Mouse (Mus musculus): ENCODE results near the gene Agk. TPM values are rescaled to one million over a fixed set of nuclear protein-coding genes. Genes with fewer than 3 reads are reported as not detected.

Gene Agk
- total and polyA plus RNA-seq, 2 experiments from 2014 or later, result 13.4 to 30.0 TPM

DNA sequence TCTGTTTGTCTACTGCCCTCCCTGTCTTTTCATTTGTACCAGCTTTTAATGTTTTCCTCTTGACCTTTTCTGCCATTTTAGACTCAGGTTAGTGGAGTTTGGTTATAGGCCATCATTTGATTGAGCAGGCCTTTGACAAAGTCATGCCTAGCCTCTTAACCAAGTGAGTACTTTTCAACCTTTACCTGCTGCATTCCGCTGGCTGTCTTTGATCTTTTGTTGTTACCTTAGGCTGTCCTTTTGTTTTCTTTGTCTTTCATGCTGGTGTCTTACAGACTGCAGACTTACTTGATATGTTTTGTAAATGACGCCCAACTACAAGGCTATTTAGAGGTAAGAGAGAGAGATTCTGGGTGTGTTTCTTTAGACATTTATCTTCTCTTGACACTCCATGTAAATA lies 8.5 kb downstream of the Agk start:
- no peak overlapping the region for H3K4me3 ChIP-seq (ENCODE audit: low read depth, low read length)
- DNase-seq (ENCODE audit: low spot score), result no peak
- H3K4me1 ChIP-seq (ENCODE audit: control insufficient read depth, insufficient read depth), result no peaks in the 10 kb centered on the region
- WGBS, result 85% methylated on average over 2 of the region's 2 CpGs
- no peak overlapping the region for H3K4me2 ChIP-seq (ENCODE audit: low read depth, low read length)
- no peaks in the 10 kb centered on the region for H3K9me3 ChIP-seq (replicated peaks; ENCODE audit: control insufficient read depth, low read length)
- no peaks in the 10 kb centered on the region for H3K27me3 ChIP-seq (ENCODE audit: control insufficient read depth, insufficient read depth, low read length)
- no peak overlapping the region for H3K27ac ChIP-seq (ENCODE audit: low read depth)
- TF ChIP-seq EP300 (IDR thresholded peaks at IDR 0.05; ENCODE audit: low read depth) (no peak), CTCF (IDR thresholded peaks at IDR 0.05; ENCODE audit: low read depth) (no peak)
- no peak overlapping the region for H3K9ac ChIP-seq (replicated peaks; ENCODE audit: low read depth, low read length)
- ATAC-seq (ENCODE audit: insufficient read depth, low read depth), result no peak
- H3K36me3 ChIP-seq (replicated peaks; ENCODE audit: control insufficient read depth, insufficient read depth, low read length), result peaks cover 37% of the 10 kb centered on the region

- TF ChIP-seq EP300 (IDR thresholded peaks at IDR 0.05; ENCODE audit: low read depth), result no peak
- TF ChIP-seq CTCF (IDR thresholded peaks at IDR 0.05; ENCODE audit: low read depth), result no peak
- H3K36me3 ChIP-seq (replicated peaks; ENCODE audit: control insufficient read depth, insufficient read depth, low read length), result peaks cover 33% of the 10 kb centered on the region
- H3K4me2 ChIP-seq (ENCODE audit: low read depth, low read length), result no peak overlapping the region
Observed at GRCm38 (mm10) chr6:40336735-40337731, 12.1 kb downstream of the Agk start.

GRCm38 (mm10) chr6:40346959-40347771 lies 22.2 kb downstream of the Agk start:
- Histone ChIP-seq H3K4me2 (ENCODE audit: low read depth, low read length) (no peak overlapping the region), H3K4me3 (ENCODE audit: low read depth, low read length) (no peak overlapping the region), H3K36me3 (replicated peaks; ENCODE audit: control insufficient read depth, insufficient read depth, low read length) (peaks cover 9% of the 10 kb centered on the region; the same call in 1 of the 2 replicates), H3K27ac (ENCODE audit: low read depth) (no peak overlapping the region), H3K9me3 (replicated peaks; ENCODE audit: control insufficient read depth, low read length) (no peaks in the 10 kb centered on the region), H3K4me1 (ENCODE audit: control insufficient read depth, insufficient read depth) (no peaks in the 10 kb centered on the region), H3K27me3 (ENCODE audit: control insufficient read depth, insufficient read depth, low read length) (no peaks in the 10 kb centered on the region), H3K9ac (replicated peaks; ENCODE audit: low read depth, low read length) (no peak overlapping the region)
- no peak for TF ChIP-seq EP300 (IDR thresholded peaks at IDR 0.05; ENCODE audit: low read depth)
- no peak for TF ChIP-seq CTCF (IDR thresholded peaks at IDR 0.05; ENCODE audit: low read depth)
- 47% methylated on average over 10 of the region's 10 CpGs for WGBS
- ATAC-seq (ENCODE audit: insufficient read depth, low read depth) (no peak), DNase-seq (ENCODE audit: low spot score) (peak; percentile 11)

More at GRCm38 (mm10) chr6:40336735-40337731, 12.1 kb downstream of the Agk start:
- DNase-seq (ENCODE audit: low spot score), result no peak
- H3K4me3 ChIP-seq (ENCODE audit: low read depth, low read length), result no peak overlapping the region
- no peak for ATAC-seq (ENCODE audit: insufficient read depth, low read depth)
- no peaks in the 10 kb centered on the region for H3K4me1 ChIP-seq (ENCODE audit: control insufficient read depth, insufficient read depth)
- H3K27ac ChIP-seq (ENCODE audit: low read depth), result no peak overlapping the region
- H3K27me3 ChIP-seq (ENCODE audit: control insufficient read depth, insufficient read depth, low read length), result no peaks in the 10 kb centered on the region
- no peaks in the 10 kb centered on the region for H3K9me3 ChIP-seq (replicated peaks; ENCODE audit: control insufficient read depth, low read length)
- 81% methylated on average over 6 of the region's 6 CpGs for WGBS
- H3K9ac ChIP-seq (replicated peaks; ENCODE audit: low read depth, low read length), result no peak overlapping the region

DNA sequence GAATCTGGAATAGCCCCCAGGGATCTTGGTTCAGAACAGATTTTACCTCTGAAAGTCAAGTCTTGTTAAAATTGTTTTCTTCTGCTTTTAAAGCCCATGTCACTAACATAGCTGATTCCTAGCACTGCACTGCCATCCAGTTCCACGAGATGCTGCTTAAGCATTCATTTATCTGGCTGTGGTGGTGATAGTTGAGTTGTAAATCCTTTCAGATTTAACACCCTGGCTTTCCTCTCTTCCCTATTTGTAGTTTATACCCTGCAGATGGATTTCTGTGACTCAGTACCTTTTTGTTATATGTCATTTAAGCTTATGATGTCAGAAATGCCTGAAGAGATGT lies 22.8 kb downstream of the Agk start:
- Histone ChIP-seq H3K9ac (replicated peaks; ENCODE audit: low read depth, low read length) (no peak overlapping the region), H3K27me3 (ENCODE audit: control insufficient read depth, insufficient read depth, low read length) (no peaks in the 10 kb centered on the region), H3K27ac (ENCODE audit: low read depth) (no peak overlapping the region), H3K4me1 (ENCODE audit: control insufficient read depth, insufficient read depth) (no peaks in the 10 kb centered on the region), H3K36me3 (replicated peaks; ENCODE audit: control insufficient read depth, insufficient read depth, low read length) (0 out of 2 replicates have a peak, but pooled peaks cover 10% of the 10 kb centered on the region), H3K4me2 (ENCODE audit: low read depth, low read length) (no peak overlapping the region), H3K9me3 (replicated peaks; ENCODE audit: control insufficient read depth, low read length) (no peaks in the 10 kb centered on the region), H3K4me3 (ENCODE audit: low read depth, low read length) (no peak overlapping the region)
- DNase-seq (ENCODE audit: low spot score) (peak; percentile 7), ATAC-seq (ENCODE audit: insufficient read depth, low read depth) (no peak)
- 58% methylated on average over 1 of the region's 1 CpGs for WGBS
- TF ChIP-seq CTCF (IDR thresholded peaks at IDR 0.05; ENCODE audit: low read depth) (no peak), EP300 (IDR thresholded peaks at IDR 0.05; ENCODE audit: low read depth) (no peak)

DNA sequence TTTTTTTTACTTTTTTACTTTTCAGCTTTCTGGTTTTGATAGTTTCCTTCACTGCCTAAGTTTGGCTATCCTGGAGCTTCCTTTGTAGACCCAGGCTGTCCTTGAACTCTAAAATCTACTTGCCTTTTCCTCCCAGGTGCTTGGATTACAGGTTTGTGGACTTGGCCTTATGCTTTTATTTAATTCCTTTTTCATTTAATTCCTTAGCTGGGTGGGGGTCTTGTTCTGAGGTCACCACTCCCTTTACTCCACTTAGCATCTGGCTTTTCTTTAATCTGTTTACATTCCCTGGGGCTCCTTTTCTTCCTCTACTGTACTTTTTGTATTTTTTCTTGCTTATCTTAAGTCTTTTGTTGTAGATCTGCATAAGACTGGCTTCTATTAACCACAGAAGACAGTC lies 25.1 kb downstream of the Agk start:
- ATAC-seq (ENCODE audit: insufficient read depth, low read depth) (no peak), DNase-seq (ENCODE audit: low spot score) (no peak)
- no peak for TF ChIP-seq CTCF (IDR thresholded peaks at IDR 0.05; ENCODE audit: low read depth)
- TF ChIP-seq EP300 (IDR thresholded peaks at IDR 0.05; ENCODE audit: low read depth), result no peak
- H3K9ac ChIP-seq (replicated peaks; ENCODE audit: low read depth, low read length), result no peak overlapping the region
- H3K36me3 ChIP-seq (replicated peaks; ENCODE audit: control insufficient read depth, insufficient read depth, low read length), result peaks cover 15% of the 10 kb centered on the region
- no peak overlapping the region for H3K27ac ChIP-seq (ENCODE audit: low read depth)
- no peaks in the 10 kb centered on the region for H3K27me3 ChIP-seq (ENCODE audit: control insufficient read depth, insufficient read depth, low read length)
- no peak overlapping the region for H3K4me3 ChIP-seq (ENCODE audit: low read depth, low read length)
- H3K9me3 ChIP-seq (replicated peaks; ENCODE audit: control insufficient read depth, low read length), result no peaks in the 10 kb centered on the region
- no peak overlapping the region for H3K4me2 ChIP-seq (ENCODE audit: low read depth, low read length)
- H3K4me1 ChIP-seq (ENCODE audit: control insufficient read depth, insufficient read depth), result no peaks in the 10 kb centered on the region
